Mouse (Mus musculus): ENCODE data around the gene Dr1.

DNA sequence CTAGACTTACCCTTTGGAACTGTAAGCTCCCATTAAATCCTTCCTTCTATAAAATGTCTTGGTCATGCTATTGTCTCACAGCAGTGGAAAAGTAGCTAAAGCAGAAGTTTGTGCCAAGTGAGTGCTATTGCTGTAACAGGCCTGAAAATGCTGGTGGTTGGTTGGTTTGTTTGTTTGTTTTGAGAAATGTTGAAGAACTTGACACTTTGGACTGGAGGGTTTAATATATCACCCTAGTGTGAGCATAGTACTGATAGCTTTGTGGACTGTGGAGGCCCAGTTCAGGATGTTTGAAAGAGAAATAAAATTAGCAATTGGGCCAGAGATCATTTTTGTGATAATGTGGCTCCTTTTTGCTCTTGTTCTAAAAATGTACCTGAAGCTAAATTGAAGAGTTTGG is 42.5 kb upstream of the Dr1 start:
- no peak for TF ChIP-seq EP300 (IDR thresholded peaks at IDR 0.05; ENCODE audit: low read depth)
- TF ChIP-seq CTCF (IDR thresholded peaks at IDR 0.05; ENCODE audit: low read depth) = no peak
